Mouse (Mus musculus) neural tube, embryonic 13.5 days (tissue): ENCODE data around the gene Wdfy2. TPM values are rescaled to one million over a fixed set of nuclear protein-coding genes. Genes with fewer than 3 reads are reported as not detected.

Source experiments
- ATAC-seq: fragments of 200-750 bp; cut with Nextera tagmentation; 2 replicates; pipeline ENCODE4 v1.8.0; 2017; ENCODE audit warnings: low read depth, mild to moderate bottlenecking, moderate TSS enrichment, moderate library complexity
- H3K27ac ChIP-seq: fragments of 300-500 bp; sonication (generic); replicated peaks from 2 replicates; pipeline ENCODE4 v1.5.1; 2015; ENCODE audit warnings: moderate library complexity, mild to moderate bottlenecking, inconsistent platforms
- H3K27me3 ChIP-seq: fragments of 300-500 bp; sonication (generic); 2 replicates; pipeline ENCODE4 v1.6.1; 2015; ENCODE audit warnings: mild to moderate bottlenecking, inconsistent platforms
- H3K36me3 ChIP-seq: fragments of 300-500 bp; sonication (generic); 2 replicates; pipeline ENCODE4 v1.6.1; 2015; ENCODE audit warnings: mild to moderate bottlenecking, inconsistent platforms
- H3K4me1 ChIP-seq: fragments of 300-500 bp; sonication (generic); replicated peaks from 2 replicates; pipeline ENCODE4 v1.6.1; 2015; ENCODE audit warnings: inconsistent platforms
- H3K4me2 ChIP-seq: fragments of 300-500 bp; sonication (generic); 2 replicates; pipeline ENCODE4 v1.6.1; 2015; ENCODE audit warnings: inconsistent platforms, mild to moderate bottlenecking, moderate library complexity
- H3K4me3 ChIP-seq: fragments of 300-500 bp; sonication (generic); 2 replicates; pipeline ENCODE4 v1.5.1; 2015; ENCODE audit warnings: mild to moderate bottlenecking, inconsistent platforms
- H3K9ac ChIP-seq: fragments of 300-500 bp; sonication (generic); 2 replicates; pipeline ENCODE4 v1.6.1; 2015; ENCODE audit warnings: moderate library complexity, mild to moderate bottlenecking, inconsistent platforms
- H3K9me3 ChIP-seq: fragments of 300-500 bp; sonication (generic); 2 replicates; pipeline ENCODE4 v1.6.1; 2016; ENCODE audit warnings: inconsistent platforms
- WGBS: fragments of 180-500 bp; shearing (Covaris S2); methylation state at CpG from one replicate; pipeline ENCODE4 v1.1.7; 2015; 5-methylcytosine and 5-hydroxymethylcytosine counted together
- polyA plus RNA-seq: library from polyadenylated mRNA; unstranded; fragments of >200 nt; fragmentation: Nextera tagmentation; extraction: Ambion mirVana; gene quantifications from 2 replicates; pipeline ENCODE4 v1.2.1, GENCODE M21; 2015

Gene Wdfy2
- polyA plus RNA-seq, 1 experiment from 2014 or later: 8.7 TPM

GRCm38 (mm10) chr14:62870238-62870638 lies 32.8 kb downstream of the Wdfy2 start:
- Histone ChIP-seq H3K9me3 (peaks cover 10% of the 10 kb centered on the region), H3K36me3 (peaks cover 9% of the 10 kb centered on the region; the same call in 1 of the 2 replicates), H3K9ac (no peak overlapping the region), H3K4me1 (peaks cover 36% of the 10 kb centered on the region), H3K27me3 (no peaks in the 10 kb centered on the region), H3K4me3 (no peak overlapping the region), H3K4me2 (no peak overlapping the region), H3K27ac (no peak overlapping the region)
- WGBS: 97% methylated on average over 7 of the region's 7 CpGs
- ATAC-seq: no peak

- no peaks in the 10 kb centered on the region for H3K27me3 ChIP-seq
- peaks cover 32% of the 10 kb centered on the region for H3K4me1 ChIP-seq
- H3K27ac ChIP-seq: no peak overlapping the region
- no peak for ATAC-seq
- WGBS: 95% methylated on average over 5 of the region's 5 CpGs
- no peak overlapping the region for H3K4me2 ChIP-seq
- peaks cover 9% of the 10 kb centered on the region; the same call in 1 of the 2 replicates for H3K36me3 ChIP-seq
- no peak overlapping the region for H3K4me3 ChIP-seq
- peaks cover 10% of the 10 kb centered on the region for H3K9me3 ChIP-seq
- no peak overlapping the region for H3K9ac ChIP-seq
These were observed 34.0 kb downstream of the Wdfy2 start for GRCm38 (mm10) chr14:62871431-62871830.

DNA sequence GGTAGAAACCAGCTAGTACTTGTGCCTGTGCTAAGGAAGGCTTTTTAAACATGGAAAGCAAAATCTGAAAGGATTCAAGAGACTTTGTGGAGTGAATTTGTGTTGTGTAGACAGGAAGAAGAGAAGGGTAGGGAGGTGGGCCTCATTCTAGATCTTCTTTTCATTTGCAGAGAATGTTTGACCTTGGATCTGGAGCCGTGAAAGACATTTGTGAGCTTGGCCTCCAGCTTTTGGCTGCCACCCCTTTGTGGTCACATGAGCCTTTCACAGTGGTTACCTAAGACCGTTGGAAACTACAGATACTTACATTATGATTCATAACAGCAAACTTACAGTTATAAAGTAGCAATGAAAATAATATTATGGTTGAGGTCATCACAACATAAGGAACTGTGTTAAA lies 34.5 kb downstream of the Wdfy2 start:
- whole genome bisulfite sequencing: 93% methylated on average over 2 of the region's 2 CpGs

GRCm38 (mm10) chr14:62873820-62874219 lies 36.3 kb downstream of the Wdfy2 start:
- WGBS: 24% methylated on average over 4 of the region's 4 CpGs

More for the DNA sequence above, 34.5 kb downstream of the Wdfy2 start:
- Histone ChIP-seq H3K9me3 (peaks cover 10% of the 10 kb centered on the region), H3K4me2 (no peak overlapping the region), H3K9ac (no peak overlapping the region), H3K4me1 (peaks cover 34% of the 10 kb centered on the region), H3K4me3 (no peak overlapping the region), H3K27me3 (no peaks in the 10 kb centered on the region), H3K27ac (no peak overlapping the region), H3K36me3 (peaks cover 9% of the 10 kb centered on the region; the same call in 1 of the 2 replicates)
- no peak for ATAC-seq

DNA sequence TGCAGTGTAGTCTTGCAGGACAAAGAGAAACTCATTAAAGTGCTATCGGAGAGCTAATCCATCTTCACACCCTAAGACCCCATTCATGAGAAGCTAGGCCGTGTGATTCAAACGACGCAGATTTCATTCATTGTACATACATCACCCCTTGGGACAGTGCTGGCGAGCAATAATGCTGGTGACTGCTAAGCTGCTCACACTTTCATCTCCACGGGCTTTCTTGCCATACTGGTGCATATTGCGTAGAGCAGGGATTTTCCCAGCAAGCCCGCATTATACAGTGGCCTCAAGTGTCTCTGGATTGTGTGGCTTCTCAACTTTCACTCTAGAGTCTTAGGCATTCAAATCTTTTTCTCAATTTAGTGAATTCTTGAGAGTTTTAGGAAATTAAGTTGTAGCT lies 36.9 kb downstream of the Wdfy2 start:
- peak overlapping the region; percentile 16; the same call in 1 of the 2 replicates for H3K4me2 ChIP-seq
- H3K9me3 ChIP-seq: peaks cover 10% of the 10 kb centered on the region
- peak; percentile 77 for ATAC-seq
- H3K9ac ChIP-seq: no peak overlapping the region
- no peak overlapping the region for H3K4me3 ChIP-seq
- H3K36me3 ChIP-seq: peaks cover 9% of the 10 kb centered on the region; the same call in 1 of the 2 replicates
- H3K27ac ChIP-seq: peak overlapping the region; percentile 56; the same call in 1 of the 2 replicates
- H3K27me3 ChIP-seq: no peaks in the 10 kb centered on the region
- 17% methylated on average over 8 of the region's 8 CpGs for WGBS
- H3K4me1 ChIP-seq: peaks cover 35% of the 10 kb centered on the region

More at GRCm38 (mm10) chr14:62873820-62874219, 36.3 kb downstream of the Wdfy2 start:
- Histone ChIP-seq H3K27me3 (no peaks in the 10 kb centered on the region), H3K4me2 (no peak overlapping the region), H3K4me1 (peaks cover 30% of the 10 kb centered on the region), H3K36me3 (peaks cover 9% of the 10 kb centered on the region; the same call in 1 of the 2 replicates), H3K9ac (no peak overlapping the region), H3K9me3 (peaks cover 10% of the 10 kb centered on the region), H3K4me3 (no peak overlapping the region), H3K27ac (peak overlapping the region; percentile 56)
- no peak for ATAC-seq

DNA sequence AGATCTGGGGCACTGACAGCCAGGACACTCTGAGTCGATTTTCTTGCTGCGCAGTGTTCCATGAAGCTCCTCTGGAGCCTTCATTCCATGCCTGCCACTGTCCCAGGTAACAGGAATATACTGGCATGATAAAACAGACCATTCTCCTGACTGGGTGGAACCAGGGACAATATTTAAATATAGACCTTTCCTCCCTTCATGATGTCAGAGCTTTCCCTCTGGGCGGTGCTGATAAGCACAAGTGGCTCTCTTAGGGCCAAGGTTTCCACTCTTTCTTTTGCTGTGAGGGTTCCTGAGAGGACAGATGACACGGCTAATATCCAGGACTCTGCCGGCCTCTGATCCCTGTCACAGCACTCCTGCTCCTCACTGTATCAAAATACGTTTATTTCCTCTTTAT lies 40.6 kb downstream of the Wdfy2 start:
- WGBS: 79% methylated on average over 6 of the region's 6 CpGs
- no peak overlapping the region for H3K9ac ChIP-seq
- no peaks in the 10 kb centered on the region for H3K9me3 ChIP-seq
- H3K36me3 ChIP-seq: no peaks in the 10 kb centered on the region
- H3K4me3 ChIP-seq: no peak overlapping the region
- no peaks in the 10 kb centered on the region for H3K27me3 ChIP-seq
- no peak for ATAC-seq
- H3K4me2 ChIP-seq: no peak overlapping the region
- no peak overlapping the region for H3K27ac ChIP-seq
- peaks cover 64% of the 10 kb centered on the region for H3K4me1 ChIP-seq

DNA sequence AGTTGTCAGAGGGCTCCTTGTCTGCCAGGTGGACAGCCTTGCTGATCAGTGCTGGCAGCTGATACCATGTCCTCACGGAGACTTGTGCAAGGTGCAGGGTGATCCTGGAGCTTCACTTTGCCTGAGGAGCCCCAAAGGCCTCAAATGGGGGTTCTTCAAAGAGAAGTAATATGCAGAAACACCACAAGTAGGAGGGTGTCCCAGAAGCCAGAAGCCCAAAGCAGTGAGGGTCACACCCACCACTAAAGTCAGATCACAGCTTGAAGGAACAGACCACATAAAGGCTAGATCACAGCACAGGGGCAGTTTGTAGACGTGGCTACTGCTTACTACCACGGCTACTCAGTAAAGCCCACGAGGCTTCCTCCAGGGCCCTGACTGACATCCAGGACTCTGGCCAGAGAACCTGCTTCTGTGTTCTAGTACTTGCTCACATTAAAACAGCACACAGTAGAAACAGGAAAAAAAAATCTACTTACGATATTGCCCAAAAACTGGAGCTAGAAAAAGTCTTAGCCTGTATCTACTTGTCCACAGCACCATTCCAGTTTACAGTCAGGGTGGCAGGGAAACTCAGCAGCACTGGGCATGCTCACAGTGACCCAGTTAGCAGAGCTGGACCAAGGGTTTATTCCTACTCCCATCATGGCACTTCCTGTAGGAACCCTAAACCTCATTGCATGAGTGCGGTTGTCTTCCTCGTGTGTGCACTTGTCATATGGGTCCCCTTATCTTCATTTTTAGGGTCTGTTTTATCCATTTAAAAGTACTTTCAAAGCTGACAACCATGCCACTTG lies 41.4 kb downstream of the Wdfy2 start:
- Histone ChIP-seq H3K9ac (no peak overlapping the region), H3K27me3 (no peaks in the 10 kb centered on the region), H3K9me3 (no peaks in the 10 kb centered on the region), H3K4me2 (0 out of 2 replicates have a peak overlapping the region, but pooled peaks have one; percentile 15), H3K4me1 (peaks cover 67% of the 10 kb centered on the region), H3K27ac (peak overlapping the region; percentile 83), H3K36me3 (no peaks in the 10 kb centered on the region), H3K4me3 (no peak overlapping the region)
- ATAC-seq: no peak
- WGBS: 65% methylated on average over 7 of the region's 7 CpGs

GRCm38 (mm10) chr14:62879497-62879896 lies 42.0 kb downstream of the Wdfy2 start:
- 16% methylated on average over 5 of the region's 5 CpGs for WGBS
- H3K27me3 ChIP-seq: no peaks in the 10 kb centered on the region
- no peaks in the 10 kb centered on the region for H3K9me3 ChIP-seq
- 0 out of 2 replicates have a peak overlapping the region, but pooled peaks have one; percentile 15 for H3K4me2 ChIP-seq
- peak overlapping the region; percentile 83 for H3K27ac ChIP-seq
- no peak overlapping the region for H3K4me3 ChIP-seq
- no peaks in the 10 kb centered on the region for H3K36me3 ChIP-seq
- peak; percentile 80 for ATAC-seq
- H3K4me1 ChIP-seq: peaks cover 64% of the 10 kb centered on the region
- H3K9ac ChIP-seq: no peak overlapping the region

DNA sequence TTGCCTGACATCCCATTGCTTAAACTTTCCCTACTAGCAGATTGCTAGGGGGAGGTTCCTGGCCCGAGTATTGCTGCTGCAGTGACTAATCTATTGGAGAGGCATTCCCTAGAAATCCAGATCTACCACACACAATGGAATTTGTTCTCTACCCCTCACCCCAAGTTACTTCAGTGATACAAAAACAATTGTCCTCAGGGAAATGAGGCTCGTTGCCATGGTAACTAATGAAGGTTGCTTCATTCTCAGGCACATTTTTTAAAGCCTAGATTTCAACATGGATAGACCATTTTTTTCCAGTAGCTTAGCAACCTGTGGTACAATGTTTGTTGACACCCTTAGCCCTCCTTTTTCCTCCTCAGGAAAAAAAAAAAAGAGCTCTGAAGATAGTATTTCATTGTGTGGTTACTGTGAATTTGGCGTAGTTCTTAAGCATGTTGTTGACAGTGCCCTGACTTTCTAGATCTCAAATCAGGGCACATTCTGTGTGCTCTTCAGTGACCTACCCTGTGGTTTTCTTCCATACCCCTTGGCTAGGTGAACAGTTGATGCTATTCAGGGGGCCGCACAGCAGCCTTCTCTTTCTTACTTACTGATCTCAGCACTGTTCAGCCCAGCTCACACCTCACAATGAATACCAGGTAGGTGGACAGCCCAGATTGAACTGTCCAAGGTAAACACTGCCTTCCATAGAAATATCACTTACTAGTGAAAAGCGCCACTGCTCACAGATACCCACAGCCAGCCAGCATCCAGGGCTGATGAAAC lies 42.8 kb downstream of the Wdfy2 start:
- peak; percentile 70; the same call in 1 of the 2 replicates for ATAC-seq
- H3K36me3 ChIP-seq: no peaks in the 10 kb centered on the region
- H3K27ac ChIP-seq: peak overlapping the region; percentile 83
- H3K4me3 ChIP-seq: no peak overlapping the region
- H3K9ac ChIP-seq: no peak overlapping the region
- peaks cover 58% of the 10 kb centered on the region for H3K4me1 ChIP-seq
- 39% methylated on average over 5 of the region's 5 CpGs for WGBS
- H3K4me2 ChIP-seq: peak overlapping the region; percentile 17; the same call in 1 of the 2 replicates
- H3K9me3 ChIP-seq: no peaks in the 10 kb centered on the region
- no peaks in the 10 kb centered on the region for H3K27me3 ChIP-seq

DNA sequence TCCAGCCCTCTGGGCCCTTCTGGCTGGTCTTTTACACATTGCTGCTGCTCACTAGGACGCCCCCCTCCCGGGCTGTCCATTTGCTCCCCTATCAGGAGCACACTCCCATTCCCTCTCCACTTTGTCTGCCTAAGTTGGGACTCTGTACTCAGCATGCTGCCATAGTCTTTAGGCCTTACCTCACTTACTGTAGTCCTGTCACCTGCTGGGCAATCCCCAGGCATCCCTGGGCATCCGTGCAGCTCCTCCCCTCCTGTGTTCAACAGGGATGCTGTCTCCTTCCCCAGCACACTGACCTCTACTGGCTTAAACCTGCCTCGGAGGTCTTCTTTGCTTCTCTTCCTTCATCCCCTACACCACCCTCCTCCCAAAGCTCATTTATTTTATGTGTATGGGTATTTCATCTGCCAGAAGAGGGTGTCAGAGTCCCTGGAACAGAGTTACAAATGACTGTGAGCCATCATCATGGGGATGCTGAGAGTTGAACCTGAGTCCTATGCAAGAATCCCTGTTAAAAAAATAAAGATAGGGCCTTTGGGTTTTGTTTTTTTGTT lies 44.7 kb downstream of the Wdfy2 start:
- ATAC-seq: no peak
- H3K9me3 ChIP-seq: no peaks in the 10 kb centered on the region
- H3K27me3 ChIP-seq: no peaks in the 10 kb centered on the region
- no peak overlapping the region for H3K4me2 ChIP-seq
- no peak overlapping the region for H3K9ac ChIP-seq
- 28% methylated on average over 4 of the region's 4 CpGs for WGBS
- H3K4me3 ChIP-seq: no peak overlapping the region
- H3K27ac ChIP-seq: no peak overlapping the region
- peaks cover 53% of the 10 kb centered on the region for H3K4me1 ChIP-seq
- no peaks in the 10 kb centered on the region for H3K36me3 ChIP-seq

DNA sequence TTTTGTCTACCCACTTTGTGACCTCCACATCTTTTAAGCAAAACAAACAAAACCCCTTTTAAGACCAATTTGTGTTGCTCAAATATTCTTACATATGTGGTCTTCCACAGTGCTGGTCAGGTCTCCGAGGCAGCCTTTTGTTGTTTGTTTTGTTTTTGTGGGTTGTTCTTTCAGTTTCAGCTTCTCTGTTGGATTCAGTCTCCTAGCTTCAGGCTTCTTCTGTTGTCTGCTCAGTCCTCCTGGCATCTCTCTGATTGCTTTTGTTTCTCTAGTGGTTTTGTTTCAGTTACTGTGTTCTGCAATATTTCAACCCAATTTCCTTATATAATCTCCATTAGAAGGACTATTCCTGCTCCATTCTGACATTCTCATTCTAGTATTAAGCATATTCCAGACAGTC lies 46.1 kb downstream of the Wdfy2 start:
- Histone ChIP-seq H3K4me1 (peaks cover 46% of the 10 kb centered on the region), H3K4me3 (no peak overlapping the region), H3K27me3 (no peaks in the 10 kb centered on the region), H3K36me3 (no peaks in the 10 kb centered on the region), H3K27ac (no peak overlapping the region), H3K4me2 (no peak overlapping the region), H3K9ac (no peak overlapping the region), H3K9me3 (no peaks in the 10 kb centered on the region)
- 63% methylated on average over 1 of the region's 1 CpGs for WGBS
- ATAC-seq: no peak

GRCm38 (mm10) chr14:62884171-62884570 lies 46.7 kb downstream of the Wdfy2 start:
- Histone ChIP-seq H3K4me2 (no peak overlapping the region), H3K4me1 (peaks cover 40% of the 10 kb centered on the region), H3K4me3 (no peak overlapping the region), H3K27ac (no peak overlapping the region), H3K9ac (no peak overlapping the region), H3K36me3 (no peaks in the 10 kb centered on the region), H3K9me3 (no peaks in the 10 kb centered on the region), H3K27me3 (no peaks in the 10 kb centered on the region)
- no peak for ATAC-seq
- WGBS: 73% methylated on average over 5 of the region's 5 CpGs
